Mouse (Mus musculus) neural tube, embryonic 14.5 days (tissue): Measurements from ENCODE around the gene Nid1. TPM values are rescaled to one million over a fixed set of nuclear protein-coding genes. Genes with fewer than 3 reads are reported as not detected.
"Not testable (repeated sequence)": the region's sequence is repeated elsewhere in the genome, so short reads cannot be mapped to it uniquely, and the experiment has no call there.

Experiments
- ATAC-seq: fragments of 200-750 bp; cut with Nextera tagmentation; 2 replicates; pipeline ENCODE4 v1.8.0; 2017; ENCODE audit warnings: low read depth, mild to moderate bottlenecking, moderate TSS enrichment, moderate library complexity
- H3K27ac ChIP-seq: fragments of 300-500 bp; sonication (generic); 2 replicates; pipeline ENCODE4 v1.5.1; 2014; ENCODE audit warnings: low read depth, mild to moderate bottlenecking, control low read depth, low read length, moderate library complexity, mixed read lengths
- H3K27me3 ChIP-seq: fragments of 300-500 bp; sonication (generic); 2 replicates; pipeline ENCODE4 v1.6.1; 2014; ENCODE audit warnings: low read length; ENCODE audit not compliant: control insufficient read depth, insufficient read depth
- H3K36me3 ChIP-seq: fragments of 300-500 bp; sonication (generic); 2 replicates; pipeline ENCODE4 v1.6.1; 2014; ENCODE audit warnings: low read length, mixed read lengths; ENCODE audit not compliant: control insufficient read depth, insufficient read depth
- H3K4me1 ChIP-seq: fragments of 300-500 bp; sonication (generic); 2 replicates; pipeline ENCODE4 v1.6.1; 2014; ENCODE audit warnings: low read length; ENCODE audit not compliant: control insufficient read depth, insufficient read depth
- H3K4me2 ChIP-seq: fragments of 300-500 bp; sonication (generic); 2 replicates; pipeline ENCODE4 v1.6.1; 2014; ENCODE audit warnings: mild to moderate bottlenecking, low read depth, low read length, control low read depth
- H3K4me3 ChIP-seq: fragments of 300-500 bp; sonication (generic); 2 replicates; pipeline ENCODE4 v1.5.1; 2014; ENCODE audit warnings: low read depth, low read length, control low read depth, mixed read lengths
- H3K9ac ChIP-seq: fragments of 300-500 bp; sonication (generic); replicated peaks from 2 replicates; pipeline ENCODE4 v1.6.1; 2014; ENCODE audit warnings: low read depth, mild to moderate bottlenecking, control low read depth, low read length, mixed read lengths
- H3K9me3 ChIP-seq: fragments of 300-500 bp; sonication (generic); 2 replicates; pipeline ENCODE4 v1.6.1; 2016; ENCODE audit warnings: low read length; ENCODE audit not compliant: control insufficient read depth
- WGBS: fragments of 180-500 bp; shearing (Covaris S2); extraction: QIAGEN DNeasy Blood & Tissue Kit; methylation state at CpG from one replicate; pipeline ENCODE4 v1.1.7; 2014; 5-methylcytosine and 5-hydroxymethylcytosine counted together
- polyA plus RNA-seq: library from polyadenylated mRNA; unstranded; fragments of >200 nt; fragmentation: Nextera tagmentation; extraction: Ambion mirVana; gene quantifications from 2 replicates; pipeline ENCODE4 v1.2.1, GENCODE M21; 2014

The Nid1 gene
- polyA plus RNA-seq, 1 experiment from 2014 or later: 39.1 TPM

DNA sequence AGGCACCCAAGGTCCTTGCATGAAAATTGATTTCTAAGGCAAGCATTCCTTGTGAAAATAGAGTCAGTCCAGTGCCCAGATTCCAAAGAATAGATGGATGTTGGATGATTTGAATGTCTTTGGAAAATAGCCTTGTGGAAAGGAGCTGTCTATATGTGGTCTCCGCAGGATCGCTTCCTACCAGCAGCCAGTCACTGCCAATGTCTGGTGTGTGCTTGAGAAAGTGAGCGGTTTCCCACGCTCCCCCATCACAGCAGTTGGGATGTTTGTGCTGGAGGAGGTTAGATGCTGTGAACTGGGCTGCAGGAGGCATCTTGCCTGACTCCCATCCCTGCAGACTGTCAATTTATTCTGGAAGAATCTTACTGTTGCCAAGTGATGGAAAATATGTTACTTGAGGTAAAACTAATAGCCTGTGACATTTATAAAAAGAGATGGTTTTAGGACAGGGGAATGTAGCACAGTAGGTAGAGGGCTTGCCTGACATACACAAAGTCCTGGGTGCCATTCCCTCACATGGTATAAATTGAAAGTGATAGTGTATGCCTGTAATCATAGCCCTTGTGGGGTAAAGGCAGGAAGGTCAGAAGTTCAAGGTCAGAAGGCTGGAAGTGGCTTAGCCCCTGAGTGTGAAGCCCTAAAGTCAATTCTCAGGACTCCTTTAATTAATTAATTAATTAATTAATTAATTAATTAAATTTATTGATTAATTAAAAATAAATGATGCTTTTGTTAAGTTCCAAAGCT, 24.3 kb downstream of the Nid1 start:
- H3K27me3 ChIP-seq: no peaks in the 10 kb centered on the region
- H3K36me3 ChIP-seq: no peaks in the 10 kb centered on the region
- WGBS: 81% methylated on average over 4 of the region's 4 CpGs
- peak; percentile 55 for ATAC-seq
- H3K4me2 ChIP-seq: no peak overlapping the region
- H3K4me1 ChIP-seq: no peaks in the 10 kb centered on the region
- no peaks in the 10 kb centered on the region for H3K9me3 ChIP-seq
- no peak overlapping the region for H3K9ac ChIP-seq
- H3K4me3 ChIP-seq: no peak overlapping the region
- H3K27ac ChIP-seq: no peak overlapping the region

DNA sequence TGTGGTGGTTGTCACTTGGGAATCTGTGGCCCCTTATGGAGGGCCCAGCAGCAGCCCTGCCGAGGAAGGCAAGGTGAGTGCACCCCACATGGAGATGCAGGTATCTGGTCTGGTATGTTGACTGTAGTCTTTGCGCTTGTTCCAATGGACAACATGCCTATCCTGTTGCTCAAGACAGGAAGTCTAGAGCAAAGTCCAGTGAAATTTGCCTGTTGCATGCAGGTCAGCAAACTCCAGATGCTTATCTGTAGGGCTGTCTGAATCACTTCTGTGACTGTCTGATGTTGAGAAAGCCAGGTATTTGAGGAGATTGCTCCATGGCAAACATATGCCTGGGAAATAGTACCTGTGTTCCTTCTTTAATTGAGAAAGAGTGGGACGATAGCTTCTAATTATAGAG, 26.6 kb downstream of the Nid1 start:
- no peak overlapping the region for H3K4me3 ChIP-seq
- no peaks in the 10 kb centered on the region for H3K27me3 ChIP-seq

DNA sequence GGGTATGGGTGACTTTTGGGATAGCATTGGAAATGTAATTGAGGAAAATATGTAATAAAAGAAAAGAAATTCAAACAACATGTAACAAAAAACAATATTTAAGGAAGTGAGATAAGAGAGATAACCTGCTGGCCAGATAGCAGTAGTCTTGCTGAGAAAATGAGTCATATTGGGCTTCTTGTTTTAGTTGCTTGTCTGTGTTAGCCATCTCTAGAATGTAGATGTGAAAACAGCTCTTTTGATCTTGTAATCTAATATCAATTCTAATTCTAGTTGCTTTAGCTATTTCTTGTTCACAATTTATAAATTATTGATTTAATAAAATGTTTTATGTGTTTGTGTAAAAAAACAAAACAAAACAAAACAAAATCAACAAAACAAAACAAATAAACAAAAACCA, 29.9 kb downstream of the Nid1 start:
- H3K4me3 ChIP-seq, H3K27ac ChIP-seq, ATAC-seq, H3K27me3 ChIP-seq, H3K9me3 ChIP-seq, H3K9ac ChIP-seq, H3K4me2 ChIP-seq, H3K36me3 ChIP-seq, H3K4me1 ChIP-seq: not testable (repeated sequence)

More for the DNA sequence above, 26.6 kb downstream of the Nid1 start:
- no peak overlapping the region for H3K9ac ChIP-seq
- no peaks in the 10 kb centered on the region for H3K4me1 ChIP-seq
- no peaks in the 10 kb centered on the region for H3K36me3 ChIP-seq
- 95% methylated on average over 3 of the region's 3 CpGs for WGBS
- no peak for ATAC-seq
- no peaks in the 10 kb centered on the region for H3K9me3 ChIP-seq
- no peak overlapping the region for H3K27ac ChIP-seq
- no peak overlapping the region for H3K4me2 ChIP-seq

DNA sequence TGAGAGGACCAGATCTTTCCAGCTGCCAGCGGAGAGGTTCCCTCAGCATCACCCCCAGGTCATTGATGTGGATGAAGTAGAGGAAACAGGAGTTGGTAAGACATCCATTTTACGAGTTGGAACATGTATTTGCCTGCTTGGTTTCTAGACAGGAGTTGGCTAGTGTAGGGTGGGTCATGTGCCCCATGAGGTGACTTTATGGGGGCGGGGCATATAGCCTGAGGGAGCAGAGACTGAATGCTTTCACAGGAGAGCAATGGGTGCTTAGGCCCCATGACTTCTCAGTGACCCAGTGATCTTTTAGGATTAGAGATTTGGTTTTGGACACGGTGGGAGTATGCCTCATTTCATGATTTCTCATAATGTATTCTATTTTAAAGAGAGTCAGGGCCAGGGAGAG, 31.2 kb downstream of the Nid1 start:
- no peaks in the 10 kb centered on the region for H3K9me3 ChIP-seq
- no peak overlapping the region for H3K9ac ChIP-seq
- WGBS: 81% methylated on average over 4 of the region's 4 CpGs
- no peak for ATAC-seq
- H3K27me3 ChIP-seq: no peaks in the 10 kb centered on the region
- no peak overlapping the region for H3K27ac ChIP-seq
- no peak overlapping the region for H3K4me2 ChIP-seq
- no peaks in the 10 kb centered on the region for H3K36me3 ChIP-seq
- H3K4me1 ChIP-seq: no peaks in the 10 kb centered on the region
- H3K4me3 ChIP-seq: no peak overlapping the region

DNA sequence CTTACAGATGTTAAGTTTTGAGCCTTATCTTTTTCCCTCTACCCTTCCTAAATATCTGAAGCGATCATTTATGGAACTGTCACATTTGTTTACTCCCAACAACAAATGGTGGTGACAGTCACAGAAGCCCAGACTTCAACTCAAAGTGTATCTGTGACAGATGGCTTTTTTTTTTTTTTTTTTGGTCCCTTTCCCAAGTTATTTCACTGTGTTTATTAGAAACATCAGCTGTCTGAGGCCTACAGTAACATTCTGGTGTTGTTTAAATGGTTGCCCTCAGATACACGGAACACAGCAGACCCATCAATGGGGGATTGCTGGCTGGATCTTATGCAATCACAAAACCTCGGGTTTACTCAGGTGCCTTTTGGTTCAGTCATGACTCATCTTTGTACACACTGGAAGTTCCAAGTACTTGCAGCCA, 34.0 kb downstream of the Nid1 start:
- Histone ChIP-seq H3K9ac (no peak overlapping the region), H3K27me3 (no peaks in the 10 kb centered on the region), H3K36me3 (no peaks in the 10 kb centered on the region), H3K4me1 (no peaks in the 10 kb centered on the region), H3K9me3 (no peaks in the 10 kb centered on the region), H3K27ac (no peak overlapping the region), H3K4me3 (no peak overlapping the region), H3K4me2 (no peak overlapping the region)
- ATAC-seq: no peak
- WGBS: 90% methylated on average over 3 of the region's 3 CpGs

DNA sequence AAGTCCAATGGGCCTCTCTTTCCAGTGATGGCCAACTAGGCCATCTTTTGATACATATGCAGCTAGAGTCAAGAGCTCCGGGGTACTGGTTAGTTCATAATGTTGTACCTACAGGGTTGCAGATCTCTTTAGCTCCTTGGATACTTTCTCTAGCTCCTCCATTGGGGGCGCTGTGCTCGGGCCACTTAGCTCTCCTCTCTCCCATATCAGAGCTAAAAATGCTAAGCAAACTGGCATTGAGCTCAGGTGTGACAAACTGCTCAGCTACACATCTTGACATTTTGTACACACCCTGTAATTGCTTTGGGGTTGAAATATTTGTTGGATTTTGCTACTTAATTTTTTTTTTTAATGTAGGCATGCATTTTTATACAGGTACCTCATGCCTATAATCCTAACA, 37.1 kb downstream of the Nid1 start:
- WGBS: 40% methylated on average over 2 of the region's 3 CpGs
- H3K27ac ChIP-seq, H3K36me3 ChIP-seq, H3K27me3 ChIP-seq, H3K9me3 ChIP-seq, H3K9ac ChIP-seq, H3K4me2 ChIP-seq, H3K4me1 ChIP-seq, H3K4me3 ChIP-seq, ATAC-seq: not testable (repeated sequence)

DNA sequence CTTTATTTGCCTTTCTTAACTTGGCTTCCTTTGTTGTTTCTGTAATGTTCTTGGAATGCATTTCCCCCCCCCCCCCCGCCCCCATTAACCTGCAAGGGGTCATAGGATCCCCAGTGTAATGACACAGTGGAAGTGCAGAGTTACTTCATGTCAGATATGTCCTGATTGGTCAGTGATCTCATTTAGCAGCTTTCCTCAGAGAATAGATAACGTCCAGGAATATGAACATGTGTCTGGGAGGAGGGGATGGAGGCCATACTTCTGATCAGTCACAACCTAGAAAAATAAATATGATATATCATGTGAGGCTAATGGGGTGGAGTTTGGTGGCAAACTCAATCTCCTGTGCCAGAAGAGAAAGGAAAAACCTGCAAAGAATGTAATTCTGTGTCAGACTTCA, 37.6 kb downstream of the Nid1 start:
- no peaks in the 10 kb centered on the region for H3K9me3 ChIP-seq
- no peak overlapping the region for H3K4me3 ChIP-seq
- no peak for ATAC-seq
- no peaks in the 10 kb centered on the region for H3K4me1 ChIP-seq
- H3K27ac ChIP-seq: no peak overlapping the region
- H3K27me3 ChIP-seq: no peaks in the 10 kb centered on the region
- H3K4me2 ChIP-seq: no peak overlapping the region
- H3K9ac ChIP-seq: no peak overlapping the region
- H3K36me3 ChIP-seq: no peaks in the 10 kb centered on the region
- 33% methylated on average over 2 of the region's 2 CpGs for WGBS

DNA sequence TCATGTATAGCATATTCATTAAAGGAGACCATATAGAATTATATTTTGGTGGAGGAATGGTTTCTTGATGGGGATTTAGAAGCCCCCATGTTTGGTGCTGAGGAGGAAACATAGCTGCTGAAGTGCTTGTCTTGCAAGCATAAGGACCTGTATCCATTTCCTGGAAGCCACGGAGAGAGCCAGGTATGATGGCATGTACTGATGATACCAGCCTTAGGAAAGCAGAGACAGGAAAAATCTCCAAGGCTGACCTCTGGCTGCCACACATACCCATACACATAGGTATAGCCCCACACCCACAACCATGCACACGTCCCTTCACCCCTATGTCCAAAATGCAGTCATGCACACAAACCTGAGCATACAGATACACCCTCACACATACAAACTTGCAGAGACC, 39.2 kb downstream of the Nid1 start:
- no peaks in the 10 kb centered on the region for H3K27me3 ChIP-seq
- no peaks in the 10 kb centered on the region for H3K4me1 ChIP-seq
- ATAC-seq: no peak
- H3K9ac ChIP-seq: no peak overlapping the region
- H3K4me2 ChIP-seq: no peak overlapping the region
- no peaks in the 10 kb centered on the region for H3K36me3 ChIP-seq
- no peaks in the 10 kb centered on the region for H3K9me3 ChIP-seq
- no peak overlapping the region for H3K27ac ChIP-seq
- H3K4me3 ChIP-seq: no peak overlapping the region
- WGBS: 86% methylated on average over 2 of the region's 2 CpGs

DNA sequence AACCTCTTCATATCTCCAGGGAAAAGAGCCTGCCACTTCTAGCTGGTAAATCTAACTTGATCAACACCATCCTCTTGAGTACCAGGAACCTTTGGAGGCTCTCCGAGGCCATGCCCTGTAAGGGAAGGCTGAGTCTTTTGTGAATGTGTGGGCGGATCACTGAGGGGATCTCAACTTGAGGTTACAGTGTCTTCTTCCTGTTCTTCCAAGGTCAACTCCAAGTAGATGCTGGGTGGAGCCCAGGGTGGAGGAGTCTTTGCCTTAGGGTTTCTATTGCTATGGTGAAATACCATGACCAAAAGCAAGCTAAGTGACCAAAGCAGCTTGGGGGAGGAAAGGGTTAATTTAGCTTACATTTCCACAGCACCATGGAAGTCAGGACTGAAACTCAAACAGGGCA, 39.7 kb downstream of the Nid1 start:
- Histone ChIP-seq H3K9me3 (no peaks in the 10 kb centered on the region), H3K4me2 (no peak overlapping the region), H3K27me3 (no peaks in the 10 kb centered on the region), H3K27ac (no peak overlapping the region), H3K4me3 (no peak overlapping the region), H3K9ac (no peak overlapping the region), H3K4me1 (no peaks in the 10 kb centered on the region), H3K36me3 (no peaks in the 10 kb centered on the region)
- WGBS: 90% methylated on average over 2 of the region's 2 CpGs
- no peak for ATAC-seq
